Mouse (Mus musculus): ENCODE measurements around the gene Btla. TPM values are rescaled to one million over a fixed set of nuclear protein-coding genes. Genes with fewer than 3 reads are reported as not detected.
A peak's percentile ranks its signal among the peaks of the same experiment; 100 is the strongest.

The Btla gene
- total and polyA plus RNA-seq, 2 experiments, result 0.31 to 0.92 TPM

DNA sequence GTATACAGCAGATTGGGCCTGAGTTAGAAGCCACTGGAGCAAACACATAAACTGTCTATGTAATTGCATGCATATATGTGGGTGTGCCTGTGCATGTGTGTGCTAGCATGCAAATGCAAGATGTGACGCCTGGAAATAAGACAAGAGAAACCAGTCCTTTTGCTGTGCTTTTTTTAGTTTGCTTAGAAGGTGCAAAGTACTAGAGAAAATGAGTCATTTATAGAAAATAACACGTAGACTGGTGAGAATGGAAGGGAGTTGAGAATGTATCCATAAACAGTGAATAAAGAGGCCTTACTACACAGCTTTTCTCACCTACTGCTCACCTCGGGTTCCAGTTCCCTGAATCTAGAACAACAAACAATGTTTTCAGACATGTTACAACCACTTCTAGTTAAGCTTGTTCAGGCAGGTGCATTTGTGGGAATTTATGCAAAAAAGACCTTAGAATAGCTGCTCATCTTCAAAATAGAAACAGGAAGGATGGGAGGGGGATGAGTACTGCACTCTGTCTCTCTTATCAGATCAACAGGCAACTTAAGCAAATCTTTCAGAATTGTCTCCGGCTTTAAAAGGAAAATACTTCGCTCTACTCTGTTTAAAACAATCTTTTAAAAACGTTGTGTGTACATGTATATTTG lies 27.8 kb downstream of the Btla start:
- Histone ChIP-seq H3K27ac (replicated peaks; ENCODE audit: insufficient read depth, low read depth, low read length) (no peak overlapping the region), H3K36me3 (ENCODE audit: control insufficient read depth, insufficient read depth, low read length) (no peaks in the 10 kb centered on the region), H3K27me3 (ENCODE audit: control insufficient read depth, insufficient read depth, low read length) (no peaks in the 10 kb centered on the region), H3K4me1 (ENCODE audit: control insufficient read depth, insufficient read depth, low read length) (no peaks in the 10 kb centered on the region), H3K4me3 (ENCODE audit: insufficient read depth, low read depth, low read length) (no peak overlapping the region), H3K9ac (ENCODE audit: low read depth, low read length) (no peak overlapping the region), H3K79me2 (ENCODE audit: control insufficient read depth, insufficient read depth, low read length) (no peaks in the 10 kb centered on the region)
- WGBS, result 79% methylated on average over 6 of the region's 6 CpGs
- TF ChIP-seq CTCF (IDR thresholded peaks at IDR 0.05; ENCODE audit: low read depth, low read length) (no peak), POLR2A (IDR thresholded peaks at IDR 0.05; ENCODE audit: extremely low read depth, insufficient read depth, low read length) (no peak)
- DNase-seq (ENCODE audit: extremely low read depth, low read depth, low spot score), result no peak

DNA sequence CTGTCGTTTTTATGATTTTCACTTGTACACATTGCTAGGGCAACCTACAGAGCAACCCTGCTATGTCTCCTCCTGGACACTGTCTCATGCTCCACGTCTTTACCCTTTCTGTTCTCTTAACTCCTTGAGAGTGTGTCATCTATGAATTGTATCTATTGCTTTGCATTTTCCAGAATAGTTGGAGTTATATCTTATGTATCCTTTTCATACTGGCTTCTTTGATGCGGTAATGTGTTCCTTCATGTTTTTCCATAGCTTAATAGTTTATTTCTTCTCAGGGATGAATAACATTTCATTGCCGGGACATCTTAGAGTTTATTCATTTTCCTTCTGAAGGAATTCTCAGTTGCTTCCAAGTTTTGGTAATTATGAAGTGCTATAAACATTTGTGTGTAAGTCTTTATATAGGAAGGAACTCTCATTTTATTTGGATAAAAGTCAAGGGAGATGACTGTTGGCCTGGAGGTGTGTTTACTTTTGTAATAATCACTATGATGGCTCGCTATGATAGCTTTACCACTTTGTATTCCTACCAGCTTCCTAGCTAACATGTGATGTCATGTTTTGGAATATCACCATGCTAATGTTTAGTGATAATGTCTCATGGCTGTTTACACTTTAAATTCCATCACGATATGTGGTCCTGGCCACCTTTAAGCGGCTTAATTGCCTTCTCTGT lies 31.2 kb downstream of the Btla start:
- no peaks in the 10 kb centered on the region for H3K36me3 ChIP-seq (ENCODE audit: control insufficient read depth, insufficient read depth, low read length)
- H3K4me3 ChIP-seq (ENCODE audit: insufficient read depth, low read depth, low read length), result no peak overlapping the region
- no peaks in the 10 kb centered on the region for H3K27me3 ChIP-seq (ENCODE audit: control insufficient read depth, insufficient read depth, low read length)
- no peak for DNase-seq (ENCODE audit: extremely low read depth, low read depth, low spot score)
- WGBS, result 86% methylated on average over 7 of the region's 7 CpGs
- no peaks in the 10 kb centered on the region for H3K4me1 ChIP-seq (ENCODE audit: control insufficient read depth, insufficient read depth, low read length)
- no peaks in the 10 kb centered on the region for H3K79me2 ChIP-seq (ENCODE audit: control insufficient read depth, insufficient read depth, low read length)
- no peak overlapping the region for H3K27ac ChIP-seq (replicated peaks; ENCODE audit: insufficient read depth, low read depth, low read length)
- H3K9ac ChIP-seq (ENCODE audit: low read depth, low read length), result no peak overlapping the region
- TF ChIP-seq CTCF (IDR thresholded peaks at IDR 0.05; ENCODE audit: low read depth, low read length) (no peak), POLR2A (IDR thresholded peaks at IDR 0.05; ENCODE audit: extremely low read depth, insufficient read depth, low read length) (no peak)

DNA sequence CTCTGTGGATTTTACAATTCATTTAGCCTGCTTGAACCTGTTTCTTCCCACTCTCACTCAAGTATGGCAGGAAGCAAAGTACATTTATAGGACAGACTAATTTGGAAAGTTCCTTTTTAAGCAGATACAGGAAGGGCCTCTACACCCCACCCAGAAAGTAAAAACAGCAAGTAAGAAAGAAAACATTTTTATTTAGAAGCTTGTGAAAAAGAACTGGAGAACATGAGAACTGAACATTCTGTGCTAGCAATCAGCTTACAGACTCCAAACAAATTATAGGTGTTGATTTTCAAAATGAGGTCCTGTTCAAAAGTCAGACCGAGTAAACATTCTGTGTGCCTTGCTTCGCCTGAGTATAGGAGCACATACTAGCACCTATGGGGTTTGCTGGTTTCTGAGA lies 32.8 kb downstream of the Btla start:
- H3K4me1 ChIP-seq (ENCODE audit: control insufficient read depth, insufficient read depth, low read length), result no peaks in the 10 kb centered on the region
- H3K27ac ChIP-seq (replicated peaks; ENCODE audit: insufficient read depth, low read depth, low read length), result no peak overlapping the region
- no peaks in the 10 kb centered on the region for H3K36me3 ChIP-seq (ENCODE audit: control insufficient read depth, insufficient read depth, low read length)
- TF ChIP-seq CTCF (IDR thresholded peaks at IDR 0.05; ENCODE audit: low read depth, low read length) (no peak), POLR2A (IDR thresholded peaks at IDR 0.05; ENCODE audit: extremely low read depth, insufficient read depth, low read length) (no peak)
- H3K4me3 ChIP-seq (ENCODE audit: insufficient read depth, low read depth, low read length), result no peak overlapping the region
- H3K27me3 ChIP-seq (ENCODE audit: control insufficient read depth, insufficient read depth, low read length), result no peaks in the 10 kb centered on the region
- H3K9ac ChIP-seq (ENCODE audit: low read depth, low read length), result no peak overlapping the region
- peak; percentile 14 for DNase-seq (ENCODE audit: extremely low read depth, low read depth, low spot score)
- H3K79me2 ChIP-seq (ENCODE audit: control insufficient read depth, insufficient read depth, low read length), result no peaks in the 10 kb centered on the region
- WGBS, result 85% methylated on average over 2 of the region's 2 CpGs

DNA sequence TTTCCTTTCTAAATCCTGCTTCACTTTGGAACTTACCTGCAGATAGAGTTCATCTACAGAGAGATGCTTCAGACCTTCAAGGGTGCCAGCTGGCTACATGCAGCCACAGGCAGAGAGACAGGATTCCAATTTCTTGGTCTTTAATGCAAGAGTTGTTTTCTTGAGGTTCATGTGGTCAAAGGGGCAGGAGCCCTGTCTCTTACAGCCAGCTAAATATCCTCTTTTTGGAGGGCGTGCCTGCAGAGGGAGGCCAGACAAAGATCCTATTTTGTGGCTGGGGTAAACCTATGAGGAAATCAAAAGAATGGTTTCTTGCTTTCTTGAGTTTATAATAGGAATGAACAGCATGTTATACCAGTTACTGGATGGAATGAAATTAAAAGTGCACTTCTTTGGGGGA lies 33.5 kb downstream of the Btla start:
- Histone ChIP-seq H3K79me2 (ENCODE audit: control insufficient read depth, insufficient read depth, low read length) (no peaks in the 10 kb centered on the region), H3K4me1 (ENCODE audit: control insufficient read depth, insufficient read depth, low read length) (no peaks in the 10 kb centered on the region), H3K36me3 (ENCODE audit: control insufficient read depth, insufficient read depth, low read length) (no peaks in the 10 kb centered on the region), H3K27ac (replicated peaks; ENCODE audit: insufficient read depth, low read depth, low read length) (no peak overlapping the region), H3K4me3 (ENCODE audit: insufficient read depth, low read depth, low read length) (no peak overlapping the region), H3K9ac (ENCODE audit: low read depth, low read length) (no peak overlapping the region), H3K27me3 (ENCODE audit: control insufficient read depth, insufficient read depth, low read length) (0 out of 2 replicates have a peak, but pooled peaks cover under 1% of the 10 kb centered on the region)
- no peak for TF ChIP-seq CTCF (IDR thresholded peaks at IDR 0.05; ENCODE audit: low read depth, low read length)
- no peak for TF ChIP-seq POLR2A (IDR thresholded peaks at IDR 0.05; ENCODE audit: extremely low read depth, insufficient read depth, low read length)
- WGBS, result 93% methylated on average over 1 of the region's 1 CpGs
- no peak for DNase-seq (ENCODE audit: extremely low read depth, low read depth, low spot score)

DNA sequence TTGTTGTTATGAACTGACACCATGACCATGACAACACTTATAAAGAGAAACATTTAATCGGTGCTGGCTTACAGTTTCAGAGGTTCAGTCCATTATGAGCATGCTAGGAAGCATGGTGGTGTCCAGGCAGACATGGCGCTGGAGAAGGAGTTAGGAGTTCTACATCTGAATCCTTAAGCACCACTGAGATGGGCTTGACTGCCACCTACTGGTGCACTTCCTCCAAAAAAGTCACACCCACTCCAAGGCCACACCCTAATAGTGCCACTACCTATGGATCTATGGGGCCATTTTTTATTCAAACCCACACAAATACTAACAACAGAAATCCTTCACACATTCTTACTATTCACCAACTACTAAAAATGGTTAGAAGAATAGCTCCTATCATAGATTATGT lies 35.5 kb downstream of the Btla start:
- Histone ChIP-seq H3K27me3 (ENCODE audit: control insufficient read depth, insufficient read depth, low read length) (0 out of 2 replicates have a peak, but pooled peaks cover 2% of the 10 kb centered on the region), H3K36me3 (ENCODE audit: control insufficient read depth, insufficient read depth, low read length) (no peaks in the 10 kb centered on the region), H3K79me2 (ENCODE audit: control insufficient read depth, insufficient read depth, low read length) (no peaks in the 10 kb centered on the region), H3K27ac (replicated peaks; ENCODE audit: insufficient read depth, low read depth, low read length) (no peak overlapping the region), H3K4me1 (ENCODE audit: control insufficient read depth, insufficient read depth, low read length) (no peaks in the 10 kb centered on the region), H3K9ac (ENCODE audit: low read depth, low read length) (no peak overlapping the region), H3K4me3 (ENCODE audit: insufficient read depth, low read depth, low read length) (no peak overlapping the region)
- peak; percentile 7 for DNase-seq (ENCODE audit: extremely low read depth, low read depth, low spot score)
- TF ChIP-seq CTCF (IDR thresholded peaks at IDR 0.05; ENCODE audit: low read depth, low read length), result no peak
- TF ChIP-seq POLR2A (IDR thresholded peaks at IDR 0.05; ENCODE audit: extremely low read depth, insufficient read depth, low read length), result no peak
- 88% methylated on average over 2 of the region's 2 CpGs for WGBS

DNA sequence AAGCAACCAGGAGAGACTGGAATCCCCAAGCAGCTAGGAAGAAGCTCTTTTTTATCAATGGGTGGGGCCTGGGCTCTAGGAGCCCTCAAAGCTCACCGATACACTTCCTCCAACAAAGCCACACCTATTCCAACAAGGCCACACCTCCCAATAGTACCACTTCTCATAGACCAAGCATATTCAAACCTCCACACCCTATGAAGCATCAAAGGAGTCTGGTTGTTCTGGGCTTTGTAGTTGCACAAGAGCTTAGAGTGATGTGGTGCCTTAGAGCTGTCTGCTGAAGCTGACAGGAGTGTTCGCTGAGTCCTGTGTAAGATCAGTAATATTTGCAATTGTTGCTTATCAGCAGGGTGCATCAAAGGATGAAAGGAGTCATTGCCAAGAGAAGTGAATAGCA lies 37.2 kb downstream of the Btla start:
- 84% methylated on average over 2 of the region's 2 CpGs for WGBS
- TF ChIP-seq POLR2A (IDR thresholded peaks at IDR 0.05; ENCODE audit: extremely low read depth, insufficient read depth, low read length), result no peak
- no peak for TF ChIP-seq CTCF (IDR thresholded peaks at IDR 0.05; ENCODE audit: low read depth, low read length)

More for the DNA sequence above, 37.2 kb downstream of the Btla start:
- Histone ChIP-seq H3K4me3 (ENCODE audit: insufficient read depth, low read depth, low read length) (no peak overlapping the region), H3K4me1 (ENCODE audit: control insufficient read depth, insufficient read depth, low read length) (no peaks in the 10 kb centered on the region), H3K9ac (ENCODE audit: low read depth, low read length) (no peak overlapping the region), H3K79me2 (ENCODE audit: control insufficient read depth, insufficient read depth, low read length) (no peaks in the 10 kb centered on the region), H3K27ac (replicated peaks; ENCODE audit: insufficient read depth, low read depth, low read length) (no peak overlapping the region), H3K27me3 (ENCODE audit: control insufficient read depth, insufficient read depth, low read length) (0 out of 2 replicates have a peak, but pooled peaks cover 2% of the 10 kb centered on the region), H3K36me3 (ENCODE audit: control insufficient read depth, insufficient read depth, low read length) (no peaks in the 10 kb centered on the region)
- DNase-seq (ENCODE audit: extremely low read depth, low read depth, low spot score), result no peak
